Mouse (Mus musculus) right cerebral cortex, postnatal 10 days (tissue): ENCODE data around the gene Zbtb37.

Experiments
- DNase-seq, 2 experiments: peaks; one replicate each; pipeline ENCODE4 v3.0.0; 2021; ENCODE audit warnings: low spot score in 2 of 2

The Zbtb37 gene

GRCm38 (mm10) chr1:161034435-161035280 is at the start of gene Zbtb37:
TSS of gene Zbtb37 (minus strand) at chr1:161034849.
- peak; percentile 99 for DNase-seq

- no peak for DNase-seq
Observed at GRCm38 (mm10) chr1:161077243-161077642, 42.6 kb upstream of the Zbtb37 start.

- no peak for DNase-seq
Observed at GRCm38 (mm10) chr1:161076238-161076637, 41.6 kb upstream of the Zbtb37 start.

- no peak for DNase-seq
Observed at GRCm38 (mm10) chr1:161071272-161071620, 36.6 kb upstream of the Zbtb37 start.

- peak; percentile 98 for DNase-seq
Observed at GRCm38 (mm10) chr1:161070352-161071271, 36.0 kb upstream of the Zbtb37 start, which contains the start of the genes Dars2 and Cenpl. TSS of gene Dars2 (minus strand) at chr1:161070658. TSS of gene Cenpl (plus strand) at chr1:161070713.

GRCm38 (mm10) chr1:161063351-161063750 is 28.7 kb upstream of the Zbtb37 start:
- no peak for DNase-seq

- DNase-seq = no peak
Observed at GRCm38 (mm10) chr1:161057164-161057563, 22.5 kb upstream of the Zbtb37 start.

GRCm38 (mm10) chr1:161046972-161047371 is 12.3 kb upstream of the Zbtb37 start:
- no peak for DNase-seq

- no peak for DNase-seq
Observed at GRCm38 (mm10) chr1:161041261-161042020, 6.8 kb upstream of the Zbtb37 start.

GRCm38 (mm10) chr1:161040855-161041254 is 6.2 kb upstream of the Zbtb37 start:
- no peak for DNase-seq

- DNase-seq = no peak
Observed at GRCm38 (mm10) chr1:161040426-161040770, 5.7 kb upstream of the Zbtb37 start.

- peak in 1 of 2 experiments; percentile 23 for DNase-seq
Observed at GRCm38 (mm10) chr1:161039741-161040425, 5.2 kb upstream of the Zbtb37 start.

- no peak for DNase-seq
Observed at GRCm38 (mm10) chr1:161038968-161039721, 4.5 kb upstream of the Zbtb37 start.

GRCm38 (mm10) chr1:161038004-161038403 is 3.4 kb upstream of the Zbtb37 start:
- DNase-seq = no peak

GRCm38 (mm10) chr1:161037599-161037998 is 3.0 kb upstream of the Zbtb37 start:
- DNase-seq = no peak

GRCm38 (mm10) chr1:161037026-161037425 is 2.4 kb upstream of the Zbtb37 start:
- no peak for DNase-seq

- DNase-seq = peak in 1 of 2 experiments; percentile 29
Observed at GRCm38 (mm10) chr1:161036411-161036841, 1.8 kb upstream of the Zbtb37 start.

GRCm38 (mm10) chr1:161035786-161036404 is 1.2 kb upstream of the Zbtb37 start:
- peak; percentile 35 to 56 for DNase-seq

GRCm38 (mm10) chr1:161035281-161035785 is 684 bp upstream of the Zbtb37 start:
- peak in 1 of 2 experiments; percentile 56 for DNase-seq
